Mouse (Mus musculus) thymus, postnatal 10 days (tissue): ENCODE measurements around the gene Vmn1r7.
"Not testable (repeated sequence)": the region's sequence is repeated elsewhere in the genome, so short reads cannot be mapped to it uniquely, and the experiment has no call there.

Experiments used
- DNase-seq, 2 experiments: peaks; one replicate each; pipeline ENCODE4 v3.0.0; 2021; ENCODE audit warnings: low spot score in 2 of 2

Vmn1r7 gene

DNA sequence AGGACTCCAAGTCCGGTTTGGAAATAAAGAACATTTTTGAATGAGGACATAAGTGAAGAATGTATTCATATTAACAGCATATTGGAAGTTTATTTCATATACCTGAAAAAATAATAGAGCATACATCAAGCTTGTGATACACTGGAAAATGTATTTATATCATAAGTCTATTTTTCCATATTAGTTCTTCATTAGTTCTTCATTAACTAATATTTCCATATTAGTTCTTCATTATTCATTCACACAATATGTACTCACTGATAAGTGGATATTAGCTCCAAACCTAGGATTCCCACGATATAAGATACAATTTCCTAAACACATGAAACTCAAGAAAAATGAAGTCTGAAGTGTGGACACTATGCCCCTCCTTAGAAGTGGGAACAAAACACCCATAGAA, at the start of gene Vmn1r7:
TSS of gene Vmn1r7 (minus strand) at position 101 of the 400 bp plus-strand sequence.
- DNase-seq = not testable (repeated sequence)

DNA sequence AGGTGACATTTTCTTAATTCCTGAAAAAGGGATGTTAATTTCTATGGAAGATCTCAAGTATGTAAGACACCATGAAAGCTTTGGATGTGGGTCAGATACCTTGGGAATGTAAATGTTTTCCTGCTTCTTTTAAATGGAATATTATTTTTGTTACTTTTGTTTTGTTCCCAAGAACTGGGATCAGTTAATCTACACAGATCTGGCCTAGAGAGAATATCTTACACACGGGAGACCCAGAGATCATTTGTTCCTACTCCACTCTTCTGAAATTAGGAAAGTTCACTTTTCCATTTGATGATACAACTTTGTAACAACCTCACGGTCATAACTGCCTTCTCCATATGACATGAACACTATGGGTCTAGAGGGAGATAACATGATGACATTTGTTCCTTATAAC, 41.4 kb upstream of the Vmn1r7 start, which contains the start of gene Vmn1r9:
TSS of gene Vmn1r9 (plus strand) at position 301 of the 400 bp plus-strand sequence.
- no peak for DNase-seq

DNA sequence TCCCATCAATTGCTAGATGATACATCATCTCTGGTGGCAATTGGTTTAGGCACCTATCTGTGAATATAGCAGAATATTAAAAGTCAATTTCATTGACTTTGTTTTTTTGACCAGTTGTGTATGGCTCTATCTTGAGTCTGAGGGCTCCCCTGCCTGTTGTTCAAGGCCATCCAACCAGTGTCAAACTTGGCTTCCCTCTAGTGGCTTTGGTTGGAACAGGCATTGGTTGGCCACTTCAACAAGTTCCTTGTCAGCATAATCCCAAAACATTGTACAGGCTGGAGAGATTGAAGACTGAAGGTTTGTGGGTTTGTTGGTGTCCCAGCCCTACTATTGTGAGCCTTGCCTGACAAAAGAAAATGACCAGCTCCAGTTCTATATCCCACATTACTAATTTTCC, 38.6 kb upstream of the Vmn1r7 start:
- DNase-seq = no peak

DNA sequence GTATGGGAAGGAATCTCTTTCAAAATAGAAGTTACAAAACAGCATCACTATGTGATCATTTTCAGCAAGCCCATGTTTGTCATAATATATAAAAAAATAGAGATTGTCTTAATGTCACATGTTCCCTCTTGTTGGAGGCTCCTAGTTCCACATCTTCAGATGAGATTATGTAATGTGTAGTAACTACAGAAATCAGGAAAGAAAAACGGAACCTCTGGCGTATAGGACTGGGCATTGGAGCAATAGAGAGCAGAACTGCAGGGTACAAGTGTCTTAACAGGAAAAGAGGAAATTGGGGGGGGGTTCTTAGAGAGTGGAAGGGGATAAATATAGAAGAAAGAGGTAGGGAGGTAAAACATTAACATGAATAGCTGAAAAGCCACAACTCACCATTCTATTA, 9.6 kb upstream of the Vmn1r7 start:
- no peak for DNase-seq

DNA sequence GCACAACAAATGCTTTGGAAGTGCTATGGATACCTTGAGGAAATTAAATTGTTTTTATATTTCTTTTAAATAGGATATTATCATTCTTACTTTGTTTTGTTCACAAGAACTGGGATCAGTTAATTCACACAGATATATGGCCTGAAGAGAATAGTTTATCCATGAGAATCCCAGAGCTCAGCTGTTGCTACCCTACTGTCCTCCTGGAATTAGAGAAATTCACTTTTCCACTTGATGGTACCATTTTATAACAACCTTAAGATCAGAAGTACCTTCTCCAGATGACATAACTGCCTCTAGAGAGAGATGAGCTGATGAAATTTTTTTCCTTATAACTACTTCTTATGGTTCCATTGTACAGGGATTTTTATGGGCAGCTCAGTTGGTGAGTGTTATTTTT, 6.9 kb upstream of the Vmn1r7 start, which contains the start of gene Vmn1r8:
TSS of gene Vmn1r8 (plus strand) at position 301 of the 400 bp plus-strand sequence.
- DNase-seq = no peak

DNA sequence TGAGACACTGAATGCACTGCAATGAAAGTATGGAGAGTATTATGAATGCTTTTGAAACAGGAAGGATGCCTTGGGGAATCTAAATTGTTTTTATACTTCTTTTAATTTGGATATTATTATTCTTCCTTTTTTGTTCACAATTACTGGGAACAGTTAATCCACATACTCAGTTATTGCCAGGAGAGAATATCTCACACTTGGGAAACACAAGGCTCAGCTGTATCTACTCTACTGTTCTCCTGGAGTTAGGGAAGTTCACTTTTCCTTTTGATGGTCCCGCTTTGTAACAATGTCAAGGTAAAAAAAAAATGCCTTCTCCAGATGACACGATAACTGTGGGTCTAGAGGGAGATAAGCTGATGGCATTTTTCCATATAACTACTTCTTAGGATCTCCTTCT, 28.2 kb downstream of the Vmn1r7 start, which contains the start of gene Vmn1r6:
TSS of gene Vmn1r6 (plus strand) at position 301 of the 400 bp plus-strand sequence.
- DNase-seq = no peak
